Comparison of ENCODE assay signal across 13 mouse cellular contexts in the genomic region with DNA sequence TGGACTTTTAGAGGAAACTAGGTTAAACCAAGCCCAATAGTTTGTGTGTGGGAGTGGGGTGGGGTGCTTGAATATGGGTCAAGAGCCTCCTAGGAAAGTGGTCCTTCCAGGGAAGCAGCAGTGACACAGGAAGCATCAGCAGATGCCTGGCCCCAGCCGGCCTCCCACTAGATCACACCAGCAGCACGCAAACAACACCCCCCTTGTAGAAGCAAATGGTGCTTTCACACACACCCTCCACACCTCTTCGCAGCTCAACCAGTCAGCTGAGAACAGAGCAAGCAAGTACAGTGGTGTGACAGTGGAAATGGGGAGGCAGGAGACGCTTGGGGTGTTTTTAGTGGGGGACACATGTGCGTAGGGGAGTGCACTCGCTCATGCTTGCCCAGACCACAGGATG. TPM values are rescaled to one million over a fixed set of nuclear protein-coding genes. Genes with fewer than 3 reads are reported as not detected.
"Had no signal": no experiment of that assay in that cellular context is flagged by ENCODE, and none has a peak within 500 bp of the region (broad histone marks: within the 10 kb centered on the region; RNA-seq: fewer than 3 reads in every experiment).

No protein-coding gene starts in this region.

- H3K36me3 ChIP-seq: intestine, embryonic 15.5 days; limb, embryonic 13.5 days; midbrain, embryonic 12.5 days; neural tube, embryonic 13.5 days had no signal

- H3K4me2 ChIP-seq: intestine, embryonic 15.5 days; limb, embryonic 13.5 days; midbrain, embryonic 12.5 days; neural tube, embryonic 13.5 days had no signal

- H3K9me3 ChIP-seq: intestine, embryonic 15.5 days; limb, embryonic 13.5 days; midbrain, embryonic 12.5 days; neural tube, embryonic 13.5 days had no signal

- H3K4me1 ChIP-seq: intestine, embryonic 15.5 days; midbrain, embryonic 12.5 days had no signal

- H3K9ac ChIP-seq: intestine, embryonic 15.5 days; limb, embryonic 13.5 days; liver, embryonic 14.5 days; midbrain, embryonic 12.5 days; neural tube, embryonic 13.5 days had no signal

- H3K4me3 ChIP-seq: intestine, embryonic 15.5 days; limb, embryonic 13.5 days; midbrain, embryonic 12.5 days; neural tube, embryonic 13.5 days had no signal

- H3K27me3 ChIP-seq: intestine, embryonic 15.5 days; limb, embryonic 13.5 days; midbrain, embryonic 12.5 days; neural tube, embryonic 13.5 days had no signal

- ATAC-seq: intestine, embryonic 15.5 days; midbrain, embryonic 16.5 days had no signal

- DNase-seq: kidney, adult 18-20 months; kidney, postnatal 14 days; lung, adult 18-20 months; retina, postnatal 1 day; thymus, adult 2 months; thymus, postnatal 36 days had no signal

- H3K27ac ChIP-seq: intestine, embryonic 15.5 days; limb, embryonic 13.5 days; liver, embryonic 14.5 days; midbrain, embryonic 12.5 days; neural tube, embryonic 13.5 days had no signal

RNA-seq across cellular contexts. Expression of gene Cacnb4, which starts 33.0 kb away (rescaled TPM):
- total RNA-seq: liver, adult 2 months had no signal
